Mouse (Mus musculus): ENCODE results near the gene 4930595D18Rik. TPM values are rescaled to one million over a fixed set of nuclear protein-coding genes. Genes with fewer than 3 reads are reported as not detected.

4930595D18Rik gene
- polyA plus RNA-seq, 1 experiment from 2014 or later: not detected

- no peak overlapping the region for H3K4me2 ChIP-seq (ENCODE audit: low read depth, low read length)
- no peaks in the 10 kb centered on the region for H3K9me3 ChIP-seq (ENCODE audit: control insufficient read depth, low read length)
- H3K4me1 ChIP-seq (ENCODE audit: control insufficient read depth, insufficient read depth, low read length): peaks cover 27% of the 10 kb centered on the region
- 89% methylated on average over 10 of the region's 10 CpGs for WGBS
- no peak overlapping the region for H3K9ac ChIP-seq (ENCODE audit: low read depth, low read length)
- no peak overlapping the region for H3K27ac ChIP-seq (ENCODE audit: low read length)
- no peak overlapping the region for H3K4me3 ChIP-seq (ENCODE audit: low read length)
- ATAC-seq: no peak
- no peaks in the 10 kb centered on the region; the same call in 1 of the 2 replicates for H3K27me3 ChIP-seq (replicated peaks; ENCODE audit: control insufficient read depth, insufficient read depth, low read length)
- H3K36me3 ChIP-seq (ENCODE audit: control insufficient read depth, insufficient read depth, low read length): no peaks in the 10 kb centered on the region
These were observed 23.4 kb downstream of the 4930595D18Rik start for GRCm38 (mm10) chr12:111160871-111161270.

GRCm38 (mm10) chr12:111159659-111160428 lies 24.4 kb downstream of the 4930595D18Rik start:
- Histone ChIP-seq H3K9ac (ENCODE audit: low read depth, low read length) (no peak overlapping the region), H3K27ac (ENCODE audit: low read length) (0 out of 2 replicates have a peak overlapping the region, but pooled peaks have one; percentile 8)
- peak; percentile 31; the same call in 1 of the 2 replicates for ATAC-seq

GRCm38 (mm10) chr12:111155756-111156155 lies 28.5 kb downstream of the 4930595D18Rik start:
- 91% methylated on average over 1 of the region's 1 CpGs for WGBS
- H3K27ac ChIP-seq (ENCODE audit: low read length): no peak overlapping the region
- H3K9ac ChIP-seq (ENCODE audit: low read depth, low read length): no peak overlapping the region
- no peak overlapping the region for H3K4me3 ChIP-seq (ENCODE audit: low read length)
- H3K36me3 ChIP-seq (ENCODE audit: control insufficient read depth, insufficient read depth, low read length): no peaks in the 10 kb centered on the region
- no peaks in the 10 kb centered on the region; the same call in 1 of the 2 replicates for H3K27me3 ChIP-seq (replicated peaks; ENCODE audit: control insufficient read depth, insufficient read depth, low read length)
- H3K9me3 ChIP-seq (ENCODE audit: control insufficient read depth, low read length): no peaks in the 10 kb centered on the region
- peaks cover 14% of the 10 kb centered on the region for H3K4me1 ChIP-seq (ENCODE audit: control insufficient read depth, insufficient read depth, low read length)
- ATAC-seq: no peak
- H3K4me2 ChIP-seq (ENCODE audit: low read depth, low read length): no peak overlapping the region

More at GRCm38 (mm10) chr12:111159659-111160428, 24.4 kb downstream of the 4930595D18Rik start:
- no peaks in the 10 kb centered on the region; the same call in 1 of the 2 replicates for H3K27me3 ChIP-seq (replicated peaks; ENCODE audit: control insufficient read depth, insufficient read depth, low read length)
- H3K4me3 ChIP-seq (ENCODE audit: low read length): no peak overlapping the region
- no peaks in the 10 kb centered on the region for H3K9me3 ChIP-seq (ENCODE audit: control insufficient read depth, low read length)
- 35% methylated on average over 12 of the region's 12 CpGs for WGBS
- no peak overlapping the region; the same call in 1 of the 2 replicates for H3K4me2 ChIP-seq (ENCODE audit: low read depth, low read length)
- H3K36me3 ChIP-seq (ENCODE audit: control insufficient read depth, insufficient read depth, low read length): no peaks in the 10 kb centered on the region
- H3K4me1 ChIP-seq (ENCODE audit: control insufficient read depth, insufficient read depth, low read length): peaks cover 23% of the 10 kb centered on the region

- no peak overlapping the region for H3K4me3 ChIP-seq (ENCODE audit: low read length)
- whole genome bisulfite sequencing: 94% methylated on average over 6 of the region's 6 CpGs
- no peak overlapping the region for H3K9ac ChIP-seq (ENCODE audit: low read depth, low read length)
- no peaks in the 10 kb centered on the region for H3K36me3 ChIP-seq (ENCODE audit: control insufficient read depth, insufficient read depth, low read length)
- no peak overlapping the region for H3K27ac ChIP-seq (ENCODE audit: low read length)
- no peaks in the 10 kb centered on the region; the same call in 1 of the 2 replicates for H3K27me3 ChIP-seq (replicated peaks; ENCODE audit: control insufficient read depth, insufficient read depth, low read length)
- no peak for ATAC-seq
- H3K4me2 ChIP-seq (ENCODE audit: low read depth, low read length): no peak overlapping the region
- H3K4me1 ChIP-seq (ENCODE audit: control insufficient read depth, insufficient read depth, low read length): peaks cover 9% of the 10 kb centered on the region
- H3K9me3 ChIP-seq (ENCODE audit: control insufficient read depth, low read length): no peaks in the 10 kb centered on the region
These were observed 29.6 kb downstream of the 4930595D18Rik start for GRCm38 (mm10) chr12:111154641-111155040.

GRCm38 (mm10) chr12:111153946-111154345 lies 30.3 kb downstream of the 4930595D18Rik start:
- Histone ChIP-seq H3K27me3 (replicated peaks; ENCODE audit: control insufficient read depth, insufficient read depth, low read length) (no peaks in the 10 kb centered on the region; the same call in 1 of the 2 replicates), H3K9ac (ENCODE audit: low read depth, low read length) (no peak overlapping the region), H3K36me3 (ENCODE audit: control insufficient read depth, insufficient read depth, low read length) (no peaks in the 10 kb centered on the region), H3K9me3 (ENCODE audit: control insufficient read depth, low read length) (no peaks in the 10 kb centered on the region), H3K27ac (ENCODE audit: low read length) (no peak overlapping the region), H3K4me3 (ENCODE audit: low read length) (no peak overlapping the region), H3K4me1 (ENCODE audit: control insufficient read depth, insufficient read depth, low read length) (peaks cover 12% of the 10 kb centered on the region; the same call in 1 of the 2 replicates), H3K4me2 (ENCODE audit: low read depth, low read length) (no peak overlapping the region)
- 56% methylated on average over 5 of the region's 5 CpGs for WGBS
- no peak for ATAC-seq

- 73% methylated on average over 7 of the region's 7 CpGs for WGBS
- no peak overlapping the region for H3K9ac ChIP-seq (ENCODE audit: low read depth, low read length)
- ATAC-seq: no peak
- H3K27ac ChIP-seq (ENCODE audit: low read length): no peak overlapping the region
- H3K36me3 ChIP-seq (ENCODE audit: control insufficient read depth, insufficient read depth, low read length): no peaks in the 10 kb centered on the region
- no peak overlapping the region for H3K4me2 ChIP-seq (ENCODE audit: low read depth, low read length)
- no peaks in the 10 kb centered on the region; the same call in 1 of the 2 replicates for H3K27me3 ChIP-seq (replicated peaks; ENCODE audit: control insufficient read depth, insufficient read depth, low read length)
- H3K4me1 ChIP-seq (ENCODE audit: control insufficient read depth, insufficient read depth, low read length): peaks cover 15% of the 10 kb centered on the region; the same call in 1 of the 2 replicates
- no peak overlapping the region for H3K4me3 ChIP-seq (ENCODE audit: low read length)
- H3K9me3 ChIP-seq (ENCODE audit: control insufficient read depth, low read length): no peaks in the 10 kb centered on the region
These were observed 31.1 kb downstream of the 4930595D18Rik start for GRCm38 (mm10) chr12:111152981-111153710.

GRCm38 (mm10) chr12:111152579-111152978 lies 31.7 kb downstream of the 4930595D18Rik start:
- no peak overlapping the region for H3K4me2 ChIP-seq (ENCODE audit: low read depth, low read length)
- H3K27ac ChIP-seq (ENCODE audit: low read length): no peak overlapping the region
- H3K9me3 ChIP-seq (ENCODE audit: control insufficient read depth, low read length): no peaks in the 10 kb centered on the region
- no peaks in the 10 kb centered on the region for H3K36me3 ChIP-seq (ENCODE audit: control insufficient read depth, insufficient read depth, low read length)
- H3K4me1 ChIP-seq (ENCODE audit: control insufficient read depth, insufficient read depth, low read length): peaks cover 15% of the 10 kb centered on the region; the same call in 1 of the 2 replicates
- H3K4me3 ChIP-seq (ENCODE audit: low read length): no peak overlapping the region
- WGBS: 85% methylated on average over 6 of the region's 6 CpGs
- H3K9ac ChIP-seq (ENCODE audit: low read depth, low read length): no peak overlapping the region
- no peak for ATAC-seq
- no peaks in the 10 kb centered on the region for H3K27me3 ChIP-seq (replicated peaks; ENCODE audit: control insufficient read depth, insufficient read depth, low read length)

GRCm38 (mm10) chr12:111151422-111152156 lies 32.7 kb downstream of the 4930595D18Rik start:
- 87% methylated on average over 5 of the region's 5 CpGs for WGBS
- no peaks in the 10 kb centered on the region for H3K36me3 ChIP-seq (ENCODE audit: control insufficient read depth, insufficient read depth, low read length)
- no peak overlapping the region for H3K27ac ChIP-seq (ENCODE audit: low read length)
- no peaks in the 10 kb centered on the region for H3K27me3 ChIP-seq (replicated peaks; ENCODE audit: control insufficient read depth, insufficient read depth, low read length)
- no peak overlapping the region for H3K4me3 ChIP-seq (ENCODE audit: low read length)
- H3K4me2 ChIP-seq (ENCODE audit: low read depth, low read length): no peak overlapping the region
- no peak overlapping the region for H3K9ac ChIP-seq (ENCODE audit: low read depth, low read length)
- peaks cover 15% of the 10 kb centered on the region; the same call in 1 of the 2 replicates for H3K4me1 ChIP-seq (ENCODE audit: control insufficient read depth, insufficient read depth, low read length)
- no peaks in the 10 kb centered on the region for H3K9me3 ChIP-seq (ENCODE audit: control insufficient read depth, low read length)
- ATAC-seq: no peak

GRCm38 (mm10) chr12:111150236-111150596 lies 34.1 kb downstream of the 4930595D18Rik start:
- 4% methylated on average over 6 of the region's 6 CpGs for WGBS
- no peak overlapping the region for H3K4me3 ChIP-seq (ENCODE audit: low read length)
- H3K27ac ChIP-seq (ENCODE audit: low read length): no peak overlapping the region
- H3K9me3 ChIP-seq (ENCODE audit: control insufficient read depth, low read length): no peaks in the 10 kb centered on the region
- H3K9ac ChIP-seq (ENCODE audit: low read depth, low read length): no peak overlapping the region
- H3K27me3 ChIP-seq (replicated peaks; ENCODE audit: control insufficient read depth, insufficient read depth, low read length): no peaks in the 10 kb centered on the region
- 0 out of 2 replicates have a peak overlapping the region, but pooled peaks have one; percentile 11 for H3K4me2 ChIP-seq (ENCODE audit: low read depth, low read length)
- ATAC-seq: peak; percentile 66
- H3K36me3 ChIP-seq (ENCODE audit: control insufficient read depth, insufficient read depth, low read length): no peaks in the 10 kb centered on the region
- peaks cover 15% of the 10 kb centered on the region; the same call in 1 of the 2 replicates for H3K4me1 ChIP-seq (ENCODE audit: control insufficient read depth, insufficient read depth, low read length)
